Mouse (Mus musculus) retina, postnatal 7 days (tissue): ENCODE data around the gene Gm11985.

Source experiments
- DNase-seq: peaks from one replicate; pipeline ENCODE4 v3.0.0-alpha.2; 2012; ENCODE audit warnings: low read depth, low spot score

Gene Gm11985

GRCm38 (mm10) chr11:7200393-7200783, 12.0 kb upstream of the Gm11985 start:
- no peak for DNase-seq

GRCm38 (mm10) chr11:7199736-7200392, 11.5 kb upstream of the Gm11985 start:
- peak; percentile 56 for DNase-seq

- DNase-seq: no peak
Observed at GRCm38 (mm10) chr11:7198481-7199256, 10.3 kb upstream of the Gm11985 start.

GRCm38 (mm10) chr11:7198006-7198405, 9.6 kb upstream of the Gm11985 start:
- no peak for DNase-seq

- no peak for DNase-seq
Observed at GRCm38 (mm10) chr11:7197491-7197941, 9.1 kb upstream of the Gm11985 start, which contains the start of gene Igfbp1. Gene Igfbp1 (plus strand): TSS chr11:7197782.

GRCm38 (mm10) chr11:7195312-7195685, 6.9 kb upstream of the Gm11985 start:
- DNase-seq: no peak

GRCm38 (mm10) chr11:7194432-7195311, 6.3 kb upstream of the Gm11985 start:
- no peak for DNase-seq

- no peak for DNase-seq
Observed at GRCm38 (mm10) chr11:7193134-7193533, 4.8 kb upstream of the Gm11985 start.

GRCm38 (mm10) chr11:7192710-7193109, 4.3 kb upstream of the Gm11985 start:
- no peak for DNase-seq

- no peak for DNase-seq
Observed at GRCm38 (mm10) chr11:7187472-7187871, 897 bp downstream of the Gm11985 start.

- DNase-seq: no peak
Observed at GRCm38 (mm10) chr11:7184420-7184819, 3.9 kb downstream of the Gm11985 start.

- DNase-seq: no peak
Observed at GRCm38 (mm10) chr11:7182409-7183042, 5.8 kb downstream of the Gm11985 start.

- DNase-seq: no peak
Observed at GRCm38 (mm10) chr11:7179276-7179675, 9.1 kb downstream of the Gm11985 start.

GRCm38 (mm10) chr11:7178724-7179123, 9.6 kb downstream of the Gm11985 start:
- DNase-seq: no peak

GRCm38 (mm10) chr11:7173664-7174063, 14.7 kb downstream of the Gm11985 start:
- DNase-seq: no peak

GRCm38 (mm10) chr11:7169645-7170044, 18.7 kb downstream of the Gm11985 start:
- DNase-seq: no peak

GRCm38 (mm10) chr11:7164416-7164815, 24.0 kb downstream of the Gm11985 start:
- DNase-seq: no peak

- DNase-seq: peak; percentile 32
Observed at GRCm38 (mm10) chr11:7161502-7162174, 26.7 kb downstream of the Gm11985 start.

- DNase-seq: no peak
Observed at GRCm38 (mm10) chr11:7160637-7161101, 27.7 kb downstream of the Gm11985 start.

- no peak for DNase-seq
Observed at GRCm38 (mm10) chr11:7160146-7160545, 28.2 kb downstream of the Gm11985 start.

- DNase-seq: no peak
Observed at GRCm38 (mm10) chr11:7158196-7158595, 30.2 kb downstream of the Gm11985 start.
